Mouse (Mus musculus): ENCODE data around the gene Adgrg1.
"Not testable (repeated sequence)": the region's sequence is repeated elsewhere in the genome, so short reads cannot be mapped to it uniquely, and the experiment has no call there.

The Adgrg1 gene

GRCm38 (mm10) chr8:94996037-94996436 lies 21.5 kb downstream of the Adgrg1 start:
- in situ Hi-C loops (cut with MseI, MboI): no loop called here

- in situ Hi-C loops (cut with MseI, MboI): no loop called here
These were observed 22.6 kb downstream of the Adgrg1 start for GRCm38 (mm10) chr8:94996899-94997856.

- in situ Hi-C loops (cut with MseI, MboI): no loop called here
These were observed 23.3 kb downstream of the Adgrg1 start for GRCm38 (mm10) chr8:94997857-94998243.

- in situ Hi-C loops (cut with MseI, MboI): no loop called here
These were observed 23.9 kb downstream of the Adgrg1 start for GRCm38 (mm10) chr8:94998431-94998830.

- in situ Hi-C loops (cut with MseI, MboI): no loop called here
These were observed 24.5 kb downstream of the Adgrg1 start for GRCm38 (mm10) chr8:94999004-94999403.

GRCm38 (mm10) chr8:94999956-95000355 lies 25.4 kb downstream of the Adgrg1 start:
- in situ Hi-C loops (cut with MseI, MboI): loop anchor here (5.0 kb wide), 1 partner anchor 53 kb away; no protein-coding TSS in a partner anchor

GRCm38 (mm10) chr8:95000684-95001083 lies 26.1 kb downstream of the Adgrg1 start:
- in situ Hi-C loops (cut with MseI, MboI): loop anchor here (5.0 kb wide), 1 partner anchor 53 kb away; no protein-coding TSS in a partner anchor

GRCm38 (mm10) chr8:95001165-95001564 lies 26.6 kb downstream of the Adgrg1 start:
- in situ Hi-C loops (cut with MseI, MboI): loop anchor here (5.0 kb wide), 1 partner anchor 54 kb away; no protein-coding TSS in a partner anchor

GRCm38 (mm10) chr8:95001655-95002054 lies 27.1 kb downstream of the Adgrg1 start:
- in situ Hi-C loops (cut with MseI, MboI): loop anchor here (5.0 kb wide), 1 partner anchor 54 kb away; no protein-coding TSS in a partner anchor

GRCm38 (mm10) chr8:95002089-95002655 lies 27.6 kb downstream of the Adgrg1 start:
- in situ Hi-C loops (cut with MseI, MboI): loop anchor here (5.0 kb wide), 1 partner anchor 55 kb away; no protein-coding TSS in a partner anchor

GRCm38 (mm10) chr8:95012442-95012919 lies 37.9 kb downstream of the Adgrg1 start:
- in situ Hi-C loops (cut with MseI, MboI): no loop called here

GRCm38 (mm10) chr8:95015866-95016265 lies 41.3 kb downstream of the Adgrg1 start:
- in situ Hi-C loops (cut with MseI, MboI): no loop called here

- in situ Hi-C loops (cut with MseI, MboI): no loop called here
These were observed 42.1 kb downstream of the Adgrg1 start for GRCm38 (mm10) chr8:95016684-95017083.

- in situ Hi-C loops (cut with MseI, MboI): no loop called here
These were observed 42.9 kb downstream of the Adgrg1 start, which contains the start of gene Adgrg3 for GRCm38 (mm10) chr8:95017451-95017850. Gene Adgrg3, plus strand, starts transcription at chr8:95017692.

GRCm38 (mm10) chr8:95017969-95018635 lies 43.6 kb downstream of the Adgrg1 start:
- in situ Hi-C loops (cut with MseI, MboI): no loop called here

- in situ Hi-C loops (cut with MseI, MboI): no loop called here
These were observed 45.8 kb downstream of the Adgrg1 start for GRCm38 (mm10) chr8:95020293-95020777.

- in situ Hi-C loops (cut with MseI, MboI): no loop called here
These were observed 46.3 kb downstream of the Adgrg1 start for GRCm38 (mm10) chr8:95020821-95021220.

GRCm38 (mm10) chr8:95023201-95023600 lies 48.6 kb downstream of the Adgrg1 start:
- in situ Hi-C loops (cut with MseI, MboI): no loop called here

- in situ Hi-C loops (cut with MseI, MboI): no loop called here
These were observed 49.8 kb downstream of the Adgrg1 start for GRCm38 (mm10) chr8:95024387-95024786.

GRCm38 (mm10) chr8:95025421-95025820 lies 50.9 kb downstream of the Adgrg1 start:
- in situ Hi-C loops (cut with MseI, MboI): no loop called here

GRCm38 (mm10) chr8:95028391-95028790 lies 53.8 kb downstream of the Adgrg1 start:
- in situ Hi-C loops (cut with MseI, MboI): not testable (repeated sequence)

All from mouse trophoblast stem cell (cell line).